Mouse (Mus musculus) urinary bladder, postnatal 25 days (tissue): ENCODE data around the gene Mybphl.

Experiments
- DNase-seq: peaks from one replicate; pipeline ENCODE4 v3.0.0; 2022; ENCODE audit warnings: low spot score

The Mybphl gene

DNA sequence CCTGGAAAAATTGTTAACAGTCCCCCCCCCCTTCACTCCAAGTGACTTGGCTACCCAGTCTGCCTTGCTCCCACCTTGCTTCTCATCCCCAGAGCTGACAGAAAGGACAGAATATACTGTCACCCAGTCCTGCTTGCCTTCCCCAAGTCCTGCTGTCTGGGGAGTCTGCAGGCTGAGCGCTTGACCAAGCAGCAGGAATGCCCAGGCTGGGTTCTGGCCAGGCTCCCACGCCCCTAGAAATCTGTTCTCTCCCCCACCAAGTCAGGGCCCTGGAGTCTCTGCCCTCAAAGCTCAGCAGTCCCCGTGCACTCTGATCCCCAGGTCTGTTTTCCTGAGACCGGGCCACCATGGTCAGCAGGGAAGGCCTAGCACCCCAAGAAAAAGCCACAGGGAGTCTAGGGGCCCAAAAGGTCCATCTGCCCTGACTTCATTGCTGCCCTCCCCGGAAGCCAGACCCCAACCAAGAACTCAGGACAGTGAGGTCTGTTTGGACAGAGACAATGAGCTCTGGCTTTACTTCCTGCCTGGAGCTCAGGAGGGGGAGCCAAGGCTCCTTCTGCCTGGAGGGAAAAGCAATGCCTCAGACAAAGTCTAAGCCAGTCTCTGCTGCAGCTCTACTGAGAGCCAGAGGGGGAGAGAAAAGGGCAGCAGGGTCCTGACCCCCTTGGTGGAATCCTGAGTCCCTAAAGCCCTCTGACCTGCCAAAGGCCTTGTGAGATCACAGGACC, 46.5 kb downstream of the Mybphl start:
- DNase-seq, result no peak

DNA sequence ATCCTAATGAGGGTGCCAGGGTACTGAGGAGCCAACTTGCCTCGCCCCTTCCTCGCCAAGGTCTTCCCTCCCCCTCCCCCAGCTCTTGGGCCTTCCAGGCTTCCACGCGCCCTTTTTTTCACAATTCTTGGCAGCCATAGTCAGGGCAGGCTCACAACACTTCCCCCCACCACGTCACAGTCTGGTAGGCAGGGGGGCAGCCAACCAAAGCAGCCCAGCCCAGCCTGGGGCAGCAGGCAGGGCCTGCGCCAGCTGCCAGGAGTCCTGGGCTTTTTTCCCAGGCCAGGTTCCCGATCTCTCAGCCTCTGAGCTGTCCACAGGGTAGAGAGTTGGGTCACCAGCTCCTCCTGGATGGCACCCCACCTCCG, 47.0 kb downstream of the Mybphl start:
- DNase-seq, result no peak

DNA sequence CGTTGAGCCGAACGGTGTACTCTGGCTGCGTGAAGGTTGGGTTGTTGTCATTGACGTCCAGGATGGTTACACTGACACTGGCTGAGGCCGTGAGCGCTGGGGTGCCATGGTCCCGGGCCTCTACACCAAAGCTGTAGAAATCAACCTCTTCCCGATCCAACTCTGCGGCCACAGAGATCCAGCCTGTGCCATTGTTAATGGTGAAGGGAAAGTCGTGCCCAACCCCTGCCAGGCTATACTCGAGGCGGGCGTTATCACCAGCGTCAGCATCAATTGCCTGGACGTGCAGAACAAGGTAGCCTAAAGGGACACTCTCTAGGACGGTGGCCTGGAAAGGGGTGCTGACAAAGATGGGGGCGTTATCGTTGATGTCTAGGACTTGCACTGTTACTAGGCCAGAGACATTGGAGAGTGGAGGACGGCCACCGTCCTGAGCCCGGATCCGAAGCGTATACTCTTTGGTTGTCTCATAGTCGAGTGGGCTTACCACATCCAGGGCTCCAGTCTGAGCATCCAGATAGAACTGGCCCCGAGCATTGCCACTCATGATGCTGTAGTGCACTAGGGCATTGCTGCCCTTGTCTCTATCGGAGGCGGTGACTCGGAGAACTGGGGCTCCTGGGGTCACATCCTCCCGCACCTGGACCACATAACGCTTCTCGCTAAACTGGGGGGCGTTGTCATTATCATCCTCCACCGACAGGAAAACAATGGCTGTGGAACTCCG, 49.1 kb downstream of the Mybphl start:
- DNase-seq, result no peak

DNA sequence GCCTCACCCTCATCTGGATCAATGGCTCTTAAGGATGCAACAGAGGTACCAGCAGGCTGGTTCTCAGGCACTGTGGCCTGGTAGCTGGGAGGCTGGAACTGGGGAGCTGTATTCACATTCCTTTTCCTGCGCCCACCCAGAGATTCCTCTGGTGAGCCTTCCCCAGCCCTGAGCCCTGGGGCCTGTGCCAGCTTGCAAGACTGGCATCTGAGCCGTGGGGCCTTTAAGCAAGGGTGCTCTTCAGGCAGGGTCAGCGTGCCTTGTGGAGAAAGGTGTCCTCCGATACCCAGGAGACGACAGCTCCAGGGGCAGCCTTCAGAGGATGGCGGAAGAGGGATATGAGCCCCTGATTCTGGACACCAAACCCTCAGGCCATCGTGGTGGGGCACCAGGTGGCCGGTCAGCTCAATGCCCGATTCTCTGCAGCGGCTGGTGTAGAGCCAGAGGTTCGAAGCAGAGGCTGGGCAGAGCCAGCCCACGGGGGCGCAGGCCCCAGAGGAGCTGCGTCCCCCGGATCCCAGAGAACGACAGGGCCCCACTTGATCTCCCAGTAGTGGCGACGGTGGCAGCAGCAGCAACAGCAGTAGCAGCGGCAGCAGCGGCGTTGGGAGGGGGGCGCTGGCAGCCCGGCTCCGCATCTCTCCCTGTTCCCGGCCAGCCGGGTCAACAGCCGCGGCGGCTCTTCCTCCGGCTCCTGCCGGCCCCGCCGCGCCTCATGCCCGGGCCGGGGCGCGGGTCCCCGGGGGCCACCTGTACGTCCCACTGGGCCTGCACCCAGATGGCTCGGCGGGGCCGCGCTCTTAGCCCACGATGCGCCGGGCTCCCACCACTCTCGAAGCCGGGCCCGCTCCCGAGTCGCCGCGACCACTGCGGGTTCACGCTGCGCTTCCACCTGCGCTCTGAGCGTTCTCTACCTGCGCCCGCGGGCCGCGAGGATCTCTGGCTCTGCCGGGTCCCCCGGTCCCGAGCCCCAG, 50.4 kb downstream of the Mybphl start, which contains the start of gene Celsr2:
Gene Celsr2 (minus strand): TSS at position 696 of the 974 bp plus-strand sequence.
- no peak for DNase-seq

DNA sequence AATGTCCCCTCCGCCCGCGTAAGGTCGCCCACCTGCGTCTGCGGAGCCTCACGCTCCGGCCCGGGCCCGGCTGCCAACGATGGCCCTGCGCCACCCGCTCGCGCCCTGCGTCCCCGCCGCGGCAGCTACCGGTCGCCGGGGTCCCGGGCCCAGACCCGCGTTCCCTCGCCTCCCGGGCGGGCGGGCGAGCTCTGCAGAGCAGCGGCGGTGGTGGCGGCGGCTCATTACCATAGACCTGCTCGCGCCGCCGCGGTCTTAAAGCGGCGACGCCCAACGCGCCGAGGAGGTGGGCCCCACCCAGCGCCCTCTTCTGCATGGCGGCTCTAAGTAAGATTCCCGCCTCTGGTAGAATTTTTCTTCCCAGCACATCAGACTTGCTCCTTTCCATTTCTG, 51.1 kb downstream of the Mybphl start:
- peak; percentile 63 for DNase-seq

DNA sequence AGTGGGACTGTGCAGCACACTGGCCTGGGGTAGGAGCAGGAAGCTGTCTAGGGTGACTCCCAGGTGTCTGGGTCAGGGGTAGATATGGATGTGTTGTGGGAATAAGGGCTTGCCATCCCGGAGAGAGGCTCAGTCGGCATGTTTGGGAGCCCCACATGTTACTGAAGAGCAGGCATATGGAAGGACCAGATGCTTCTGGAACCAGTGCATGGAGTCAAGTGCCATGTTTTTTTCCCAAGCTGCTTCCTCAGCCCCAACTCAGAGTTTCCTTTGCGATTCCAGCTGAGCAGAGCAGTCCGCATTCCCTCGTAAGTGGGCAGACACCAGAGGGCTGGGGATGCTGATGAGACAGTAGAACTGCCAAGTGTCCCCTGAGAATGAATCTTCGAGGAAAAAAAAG, 58.3 kb downstream of the Mybphl start:
- no peak for DNase-seq

DNA sequence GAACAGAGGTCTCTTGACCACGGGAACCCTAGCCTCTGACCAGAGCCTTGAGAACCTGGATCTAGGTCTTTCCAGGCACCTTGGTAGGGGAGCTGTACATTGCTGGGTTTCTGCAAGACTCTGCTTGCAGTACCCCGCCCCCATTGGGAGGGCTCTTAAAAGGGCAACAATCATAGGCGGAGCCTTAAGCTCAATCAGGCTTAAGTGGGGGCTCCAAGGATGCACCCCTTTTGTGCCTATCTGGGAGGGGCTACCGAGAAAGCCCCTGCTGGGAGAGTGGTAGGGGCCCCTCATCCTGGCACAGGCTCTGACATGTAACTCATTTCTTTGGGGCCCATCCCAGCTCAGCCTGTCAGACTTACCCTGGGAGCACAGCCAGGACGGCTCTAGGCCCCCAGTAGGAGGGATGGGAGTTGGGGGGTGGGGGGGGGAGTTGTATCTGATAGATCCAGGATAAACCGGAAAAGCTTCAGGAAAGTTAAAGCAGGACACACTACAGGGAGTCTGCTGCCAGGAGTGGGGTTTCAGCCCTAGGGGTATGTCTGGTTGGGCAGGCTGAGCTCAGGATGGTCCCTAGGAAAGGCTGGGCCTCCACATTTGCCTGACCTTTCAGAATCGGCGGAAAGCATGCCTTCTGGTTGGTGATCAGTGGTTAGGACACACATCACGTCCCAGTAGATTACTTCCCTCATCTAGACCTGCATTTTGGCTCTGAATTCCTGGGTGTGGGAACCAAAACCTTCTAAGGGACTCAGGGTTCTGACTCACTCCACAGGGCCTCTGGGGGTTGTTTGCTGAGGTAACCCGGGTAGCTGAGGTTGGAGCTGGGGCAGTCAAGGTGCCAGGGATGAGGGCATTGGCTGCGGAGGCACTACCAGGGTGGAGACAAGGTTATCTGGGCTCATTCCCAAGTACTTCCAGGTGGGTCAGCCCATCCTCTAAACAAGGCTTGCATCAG, 59.4 kb downstream of the Mybphl start:
- DNase-seq, result peak; percentile 53

DNA sequence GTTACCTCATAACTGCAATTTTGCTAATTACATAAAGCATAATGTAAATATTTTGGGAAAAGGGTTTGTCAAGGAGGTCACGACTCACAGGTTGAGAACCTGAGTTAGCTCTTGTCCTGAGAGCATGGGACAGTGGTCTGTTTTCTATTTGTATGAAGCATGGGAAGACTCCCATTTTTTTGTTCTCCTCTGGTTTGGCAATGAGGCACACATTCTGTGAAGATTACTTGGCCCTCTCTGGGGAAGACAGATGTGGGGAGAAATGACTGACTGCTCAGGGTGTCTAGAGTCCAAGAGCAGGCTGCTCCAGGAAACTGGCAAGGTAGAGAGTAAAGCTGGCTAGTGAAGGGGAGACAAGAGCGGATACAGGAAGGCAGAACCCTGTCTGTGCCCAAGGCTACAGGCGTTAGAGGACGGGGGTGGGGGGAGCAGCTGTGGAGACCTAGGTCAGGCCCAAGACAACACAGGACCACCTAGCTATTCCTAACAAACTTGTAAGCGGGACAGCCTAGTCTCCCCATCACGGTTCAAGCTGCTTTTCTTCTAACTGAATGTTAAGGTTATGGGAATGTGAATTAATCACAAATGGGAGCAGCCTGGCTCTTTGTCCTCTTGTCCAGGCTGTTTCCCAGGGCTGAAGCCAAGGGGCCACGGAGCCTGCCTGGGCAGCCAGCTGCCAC, 60.4 kb downstream of the Mybphl start:
- no peak for DNase-seq

DNA sequence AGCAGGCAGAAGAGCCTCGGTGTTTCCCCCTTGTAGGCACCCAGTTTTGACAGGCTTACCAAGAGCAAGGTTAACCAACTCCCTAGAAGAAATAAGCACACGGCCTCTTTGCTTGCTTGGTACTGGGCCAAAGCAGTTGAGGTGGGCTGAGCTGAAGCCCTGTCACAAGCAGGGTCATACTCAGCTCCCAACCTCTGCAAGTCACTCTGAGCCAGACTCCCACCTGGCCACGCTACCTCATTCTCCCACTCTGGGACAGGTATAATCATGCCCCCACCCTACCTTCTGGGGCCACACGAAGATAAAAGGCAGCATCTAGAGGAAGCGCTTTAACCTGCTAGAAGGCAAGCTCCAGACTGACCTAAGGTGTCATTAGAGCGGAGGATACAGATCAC, 60.9 kb downstream of the Mybphl start:
- no peak for DNase-seq
